Mouse (Mus musculus) mouse trophoblast stem cell (cell line): ENCODE data around the gene Pex3.

Source experiments
- in situ Hi-C, 2 experiments: fragments of 300-500 bp; cut with MseI, MboI; formaldehyde crosslinking; loops; 2 replicates in 1 of 2; 3 replicates in 1 of 2; pipeline ENCODE4 v1.15.1; 2025

Gene Pex3

DNA sequence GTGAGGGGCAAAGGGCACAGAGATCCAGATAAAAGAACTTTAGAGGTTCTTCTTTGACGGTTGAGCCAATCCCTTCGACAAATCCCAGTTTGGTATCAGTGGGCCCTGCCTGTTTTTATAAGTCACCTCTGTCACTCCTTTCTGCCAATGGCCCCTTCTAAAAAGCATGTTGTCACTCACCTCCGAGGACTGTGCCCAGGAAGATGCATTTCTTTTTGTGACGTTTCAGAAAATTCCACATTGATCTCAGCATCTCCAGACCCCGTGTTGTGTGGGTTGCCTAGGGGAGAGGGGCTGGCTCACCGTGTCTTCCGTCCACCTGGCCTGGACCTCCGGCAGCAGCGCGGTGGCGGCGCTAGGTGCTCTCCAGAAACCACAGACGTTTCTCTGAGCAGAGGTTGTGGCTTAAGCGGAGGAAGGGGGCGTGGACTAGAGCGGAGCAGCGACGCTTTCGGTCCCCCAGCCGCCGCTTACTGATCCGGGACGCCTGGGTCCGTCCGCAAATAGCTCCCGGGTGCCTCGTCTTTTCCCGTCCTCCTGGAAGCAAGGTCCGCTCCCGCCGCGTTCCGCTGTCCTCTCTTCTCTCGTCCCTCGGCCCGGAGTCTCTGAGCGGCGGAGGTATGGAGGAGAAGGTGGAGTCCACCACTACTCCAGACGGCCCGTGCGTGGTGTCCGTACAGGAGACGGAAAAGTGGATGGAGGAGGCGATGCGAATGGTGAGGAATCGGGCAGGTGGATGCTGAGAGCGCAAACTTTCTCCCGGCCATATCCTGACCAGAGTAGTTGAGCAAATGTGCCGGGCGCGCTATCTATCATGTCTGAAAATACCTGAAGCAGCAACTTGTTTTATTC, at the start of gene Pex3, which contains the start of gene Adat2:
Gene Pex3, minus strand, starts transcription at position 497 of the 852 bp plus-strand sequence.
Gene Adat2, plus strand, starts transcription at position 249 of the 852 bp plus-strand sequence.
- in situ Hi-C loops, result no loop called here

DNA sequence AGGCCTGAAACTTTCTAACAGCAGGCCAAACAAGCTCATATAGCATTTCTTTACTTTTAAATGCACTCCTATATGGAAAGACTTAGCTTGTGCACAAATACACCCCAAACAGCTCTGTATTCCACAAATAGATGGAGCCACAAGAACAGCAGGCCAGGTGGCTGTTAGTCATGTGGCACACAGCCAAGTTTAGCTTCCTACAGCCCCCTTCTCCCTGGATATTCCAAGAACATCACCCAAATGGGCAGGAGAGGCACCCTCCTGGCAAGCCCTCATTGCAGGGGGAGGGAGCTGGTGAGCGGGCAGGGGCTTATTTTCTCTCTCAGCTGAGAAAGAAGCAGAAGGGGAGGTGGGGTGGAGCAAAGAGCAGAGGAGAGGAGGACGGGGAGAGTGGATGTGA, 48.0 kb upstream of the Pex3 start:
- in situ Hi-C loops, result no loop called here

DNA sequence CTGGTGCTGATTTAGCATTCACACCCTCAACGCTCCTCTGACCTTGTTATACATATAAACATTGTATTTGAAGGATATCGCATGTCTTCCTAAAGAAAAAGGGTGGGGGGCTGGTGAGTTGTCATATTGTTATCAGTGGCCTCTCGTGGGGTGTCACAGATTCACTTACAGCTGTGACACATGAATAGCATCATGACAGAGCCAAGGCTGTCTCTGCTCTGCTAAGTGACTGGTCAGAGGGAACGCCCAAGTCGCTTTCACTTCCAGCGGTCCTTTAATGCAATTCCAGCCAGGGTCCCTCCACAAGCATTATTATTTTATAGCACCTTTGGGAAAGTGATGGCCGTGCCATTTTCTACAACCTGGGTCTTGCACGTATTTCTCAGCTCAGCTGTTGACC, 44.5 kb upstream of the Pex3 start:
- in situ Hi-C loops, result no loop called here

DNA sequence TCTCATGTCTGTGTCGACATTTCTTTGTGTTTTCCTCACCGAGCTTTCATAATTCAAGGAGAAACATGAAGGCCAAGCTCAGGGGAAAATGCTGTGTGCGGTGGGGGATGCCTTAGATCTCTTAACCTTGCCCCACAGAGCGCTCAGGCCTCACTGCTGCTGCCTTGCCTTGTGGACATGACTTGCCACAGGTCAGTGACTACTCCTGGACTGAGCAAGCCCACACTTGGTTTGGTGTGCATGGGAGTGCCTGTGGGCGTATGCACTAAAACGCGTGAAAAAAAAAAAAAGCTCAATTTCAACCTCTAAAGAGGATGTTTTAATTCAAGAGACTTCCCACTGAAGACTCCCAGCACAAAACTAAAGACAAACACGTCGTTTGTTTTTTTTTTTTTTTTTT, 43.9 kb upstream of the Pex3 start:
- in situ Hi-C loops, result no loop called here

DNA sequence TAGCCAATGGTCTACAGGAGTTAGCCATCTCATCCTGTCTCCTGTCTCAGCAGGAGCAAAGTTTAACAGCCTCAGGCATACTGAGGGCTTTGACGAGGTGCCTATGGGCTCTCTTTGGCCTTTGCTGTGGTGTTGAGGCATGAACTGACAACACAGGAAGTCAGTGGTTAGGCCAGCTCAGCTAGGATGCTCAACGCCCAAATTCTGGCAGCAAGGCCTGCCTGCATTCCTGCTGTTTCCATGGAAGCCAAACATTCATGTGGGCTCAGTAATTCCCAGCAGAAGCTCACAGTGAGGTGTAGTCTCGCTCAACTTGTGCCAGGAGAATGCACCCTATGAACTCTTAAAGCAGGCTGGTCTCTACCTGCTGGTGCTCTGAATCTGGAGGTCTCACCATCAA, 43.1 kb upstream of the Pex3 start:
- in situ Hi-C loops, result no loop called here

DNA sequence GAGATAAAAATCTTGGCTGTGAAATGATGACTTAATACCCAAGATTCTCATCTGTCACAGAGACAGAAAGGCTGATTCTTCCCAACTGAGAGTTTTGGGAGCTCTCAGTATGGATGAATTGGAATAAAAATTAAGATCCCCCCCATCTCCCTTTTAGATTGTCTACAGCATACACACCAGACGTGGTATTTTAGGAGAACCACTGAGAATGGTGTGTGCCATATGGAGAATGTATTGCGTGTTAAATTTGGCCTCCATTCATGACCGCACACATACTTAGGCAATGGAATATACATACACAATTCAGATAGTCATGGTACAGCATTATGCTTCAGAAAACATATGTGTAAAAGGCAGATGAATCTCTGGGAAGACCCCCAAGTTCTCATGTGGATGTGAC, 40.6 kb upstream of the Pex3 start:
- in situ Hi-C loops, result no loop called here

DNA sequence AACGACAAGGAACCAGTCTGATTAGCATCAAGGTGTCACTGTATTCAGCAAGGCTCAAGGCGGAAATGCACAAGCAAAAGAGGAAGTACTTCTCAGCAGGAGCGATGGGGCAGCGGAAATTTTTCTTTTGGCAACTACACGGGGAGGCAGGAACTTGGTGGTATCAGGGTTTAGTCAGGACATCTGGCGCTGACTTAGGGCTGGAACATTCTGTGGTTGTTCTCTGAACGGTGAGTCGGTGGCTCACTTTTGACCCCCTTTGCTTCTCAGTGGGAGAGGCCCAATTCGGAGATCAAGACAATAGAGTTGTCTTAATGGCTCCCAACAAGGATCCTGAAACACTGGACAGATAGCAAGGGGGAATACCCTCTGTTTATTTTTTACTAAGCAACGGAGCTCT, 39.3 kb upstream of the Pex3 start:
- in situ Hi-C loops, result no loop called here

DNA sequence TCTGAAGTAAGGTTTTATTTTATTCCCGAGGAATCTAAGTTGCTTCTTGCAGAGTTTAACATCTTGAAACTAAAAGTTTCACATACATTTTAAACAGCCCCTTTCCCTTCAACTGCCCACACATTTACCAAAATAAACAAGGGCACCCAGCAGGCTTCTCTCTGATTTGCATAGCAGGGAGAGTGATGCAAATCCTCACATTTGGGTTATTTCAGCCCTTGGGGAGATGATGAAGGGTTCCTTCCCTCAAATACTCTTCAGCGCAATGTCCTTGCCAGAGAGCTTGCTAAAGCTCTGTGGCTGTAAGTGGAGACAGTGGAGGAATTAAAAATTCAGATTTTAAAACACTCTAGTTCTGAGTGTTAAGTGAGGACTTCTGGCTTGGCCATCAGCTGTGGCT, 35.0 kb upstream of the Pex3 start:
- in situ Hi-C loops, result no loop called here

DNA sequence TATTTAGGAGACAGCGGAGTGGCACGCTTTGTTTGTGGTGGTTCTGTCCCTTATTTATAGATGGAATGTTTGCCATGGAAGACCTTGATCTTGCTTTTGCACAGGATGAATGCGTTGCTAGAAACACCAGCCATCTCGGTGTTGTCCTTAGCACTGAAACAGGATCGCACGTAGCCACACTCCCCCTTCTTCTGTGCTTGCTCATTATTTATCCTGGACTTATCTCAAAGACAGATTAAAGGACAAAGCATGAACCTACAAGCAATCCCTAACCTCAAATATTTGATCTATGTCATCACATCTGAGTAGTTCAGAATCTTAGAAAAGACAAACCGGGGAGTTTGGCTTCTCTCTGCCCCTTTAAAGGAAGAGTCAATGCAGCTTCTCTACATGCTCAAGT, 24.2 kb upstream of the Pex3 start:
- in situ Hi-C loops, result no loop called here

DNA sequence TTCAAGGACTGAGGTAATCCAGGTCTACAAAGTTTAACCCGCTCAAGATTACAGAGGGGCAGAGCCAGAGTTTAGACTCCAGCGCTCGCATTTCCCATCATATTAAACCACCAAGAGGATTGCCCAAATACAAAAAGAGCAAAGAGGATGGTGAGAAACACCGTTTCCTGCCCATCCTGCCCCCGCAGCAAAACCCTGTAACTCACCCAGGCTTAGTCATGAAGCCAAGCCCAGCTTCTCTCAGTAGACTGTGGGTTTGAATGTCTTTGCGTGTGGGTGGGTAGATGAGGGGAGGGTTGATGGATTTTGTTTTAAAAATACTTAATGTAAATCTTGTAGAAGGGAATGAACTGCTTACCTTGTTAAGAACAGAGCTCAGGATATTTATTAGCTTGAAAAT, 19.5 kb upstream of the Pex3 start:
- in situ Hi-C loops, result no loop called here

DNA sequence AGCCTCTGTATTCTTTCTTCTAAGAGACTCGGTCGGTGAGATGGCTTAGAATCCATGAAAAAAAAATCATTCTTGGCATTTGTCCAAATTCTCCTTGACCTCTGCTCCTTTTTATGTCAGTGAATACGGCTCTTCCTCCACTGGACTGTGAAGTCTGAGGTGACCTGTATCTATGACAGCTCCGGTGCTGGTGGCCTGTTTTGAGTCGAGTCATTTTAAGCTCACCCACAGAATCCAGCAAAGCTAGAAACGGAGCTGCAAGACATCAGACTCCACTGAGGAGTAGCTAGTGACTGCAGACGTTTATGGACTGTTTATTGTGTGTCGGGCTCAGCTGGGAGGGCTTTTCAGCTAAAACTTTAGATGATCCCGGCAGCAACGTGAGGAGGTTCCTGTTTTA, 19.1 kb upstream of the Pex3 start:
- in situ Hi-C loops, result no loop called here

DNA sequence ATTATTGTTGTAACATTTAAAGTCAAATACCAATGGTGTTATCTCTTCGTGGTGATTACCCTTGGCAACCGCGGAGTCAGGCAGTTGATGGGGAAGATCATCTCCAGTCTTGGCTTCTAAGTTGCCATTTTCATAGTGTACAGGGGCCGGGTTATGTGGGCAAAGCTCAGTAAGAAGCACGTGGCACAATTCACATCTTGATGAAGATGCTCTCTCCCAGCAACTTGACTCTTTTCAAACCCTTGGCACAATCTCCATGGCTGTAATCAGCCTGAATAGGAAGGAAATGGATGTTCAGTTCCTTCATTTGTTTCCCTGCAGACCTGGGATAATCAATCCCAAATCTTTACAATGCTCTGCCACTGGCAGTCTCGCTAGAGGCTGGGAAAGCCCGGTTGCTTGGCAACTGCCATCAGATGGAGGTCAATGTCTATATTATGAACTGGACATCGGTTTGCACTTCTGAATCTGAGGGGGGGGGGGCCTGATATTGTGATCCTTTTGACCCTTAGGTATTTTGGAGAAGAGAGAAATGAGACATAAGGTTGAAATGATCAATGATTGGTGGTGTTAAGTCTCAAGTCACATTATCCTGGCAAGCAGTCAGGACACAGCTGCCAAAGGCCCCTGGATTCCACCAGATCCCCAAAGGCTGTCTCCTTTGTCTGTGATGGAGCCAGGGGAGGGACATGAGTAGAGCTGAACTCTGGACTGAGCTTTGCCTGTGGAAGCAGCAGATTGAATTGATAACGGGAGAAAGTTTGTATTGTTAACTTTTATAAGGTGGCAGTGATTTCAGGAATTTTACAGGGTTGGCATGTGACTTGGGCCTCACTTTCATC, 18.0 kb upstream of the Pex3 start:
- in situ Hi-C loops, result no loop called here

DNA sequence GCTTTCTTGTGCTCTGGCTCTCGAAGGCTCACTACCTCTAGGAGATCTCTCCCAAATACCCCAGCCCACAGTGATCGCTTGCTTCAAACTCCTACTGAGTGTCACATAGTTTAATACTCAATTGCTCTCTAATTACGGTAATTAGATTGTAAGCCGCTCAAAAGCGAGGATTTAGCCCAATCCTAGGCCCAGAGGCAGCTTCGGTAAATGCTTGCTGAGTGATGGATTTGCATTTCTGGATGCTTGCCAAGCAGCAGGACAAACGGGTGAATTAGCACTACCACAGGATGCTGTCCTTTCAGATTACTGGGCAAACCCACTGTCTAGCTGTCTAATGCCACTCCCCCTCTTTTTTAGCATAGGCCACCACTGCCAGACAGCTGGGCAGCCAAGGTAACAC, 16.9 kb upstream of the Pex3 start:
- in situ Hi-C loops, result loop anchor here in 1 of 2 experiments (10.0 kb wide), 1 partner anchor 625 kb away; no protein-coding TSS in a partner anchor

DNA sequence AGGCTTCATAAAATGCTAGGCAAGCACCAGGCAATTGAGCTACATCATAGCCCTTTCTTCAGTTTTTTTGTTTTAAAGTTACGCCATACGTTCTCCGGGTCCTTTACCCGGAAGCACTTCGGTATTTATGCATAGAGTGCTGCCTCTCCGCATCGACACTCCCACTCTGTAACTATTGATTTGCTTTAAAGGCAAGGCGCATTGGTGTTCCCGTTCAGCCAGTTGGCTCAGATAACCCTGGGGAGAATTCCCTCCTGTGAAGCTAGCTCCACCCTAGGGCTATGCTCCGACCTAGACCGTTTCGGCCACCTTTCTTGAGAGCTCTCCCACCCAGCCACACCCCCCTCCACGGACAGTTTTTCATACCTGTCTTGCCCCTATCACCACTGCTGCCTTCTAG, 13.5 kb upstream of the Pex3 start:
- in situ Hi-C loops, result loop anchor here in 1 of 2 experiments (10.0 kb wide), 1 partner anchor 628 kb away; no protein-coding TSS in a partner anchor

DNA sequence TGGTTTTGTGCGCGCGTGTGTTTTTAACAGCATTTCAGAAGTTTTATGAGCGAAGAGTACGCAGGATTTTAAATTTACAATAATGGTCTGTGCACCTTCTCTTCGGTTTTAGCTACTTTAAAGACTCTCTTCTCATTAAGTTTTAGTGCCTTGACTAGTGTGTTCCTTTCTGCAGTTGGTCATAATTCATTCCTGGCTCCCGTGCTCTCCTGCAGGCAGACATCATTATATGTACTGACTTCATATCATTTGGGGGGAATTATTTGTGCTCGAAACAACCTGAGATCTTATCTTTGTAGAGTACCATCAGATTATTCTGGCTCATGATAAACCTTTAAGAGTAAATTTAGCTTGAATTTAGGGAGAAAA, 12.1 kb upstream of the Pex3 start:
- in situ Hi-C loops, result loop anchor here in 1 of 2 experiments (10.0 kb wide), 1 partner anchor 630 kb away; no protein-coding TSS in a partner anchor

DNA sequence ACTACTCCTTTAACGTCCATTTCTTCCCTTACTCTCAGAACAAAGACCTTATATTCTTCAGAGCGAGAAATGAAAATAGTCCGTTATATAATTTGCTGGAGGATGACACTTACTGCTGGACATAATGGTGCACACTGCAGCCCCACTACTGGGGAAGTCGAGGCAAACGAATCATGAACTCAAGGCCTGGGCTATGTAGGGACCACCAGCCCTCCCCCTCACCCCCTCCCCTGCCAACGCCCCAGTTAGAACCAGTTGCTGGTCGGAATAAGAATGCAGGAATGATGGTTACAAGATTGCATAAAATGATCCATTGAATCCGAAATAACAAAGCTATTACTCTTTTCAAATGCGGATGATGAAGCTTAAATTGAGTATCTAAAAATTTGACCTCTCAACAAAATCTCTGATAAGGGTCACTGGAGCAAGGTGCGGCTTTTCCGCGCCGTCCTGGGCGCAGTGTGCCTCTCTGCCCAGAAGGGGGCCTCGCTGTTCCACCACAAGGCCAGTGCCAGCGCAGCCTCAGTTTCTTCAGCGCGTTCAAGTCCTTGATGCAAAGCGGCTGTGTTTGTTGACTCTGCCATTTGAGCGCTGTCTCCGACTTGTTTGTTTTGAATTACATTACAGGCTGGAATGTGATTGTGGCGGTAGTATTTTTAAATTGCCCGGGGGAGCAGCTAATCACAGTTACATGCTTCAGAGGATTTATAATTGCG, 11.6 kb upstream of the Pex3 start:
- in situ Hi-C loops, result loop anchor here in 1 of 2 experiments (10.0 kb wide), 1 partner anchor 630 kb away; no protein-coding TSS in a partner anchor

DNA sequence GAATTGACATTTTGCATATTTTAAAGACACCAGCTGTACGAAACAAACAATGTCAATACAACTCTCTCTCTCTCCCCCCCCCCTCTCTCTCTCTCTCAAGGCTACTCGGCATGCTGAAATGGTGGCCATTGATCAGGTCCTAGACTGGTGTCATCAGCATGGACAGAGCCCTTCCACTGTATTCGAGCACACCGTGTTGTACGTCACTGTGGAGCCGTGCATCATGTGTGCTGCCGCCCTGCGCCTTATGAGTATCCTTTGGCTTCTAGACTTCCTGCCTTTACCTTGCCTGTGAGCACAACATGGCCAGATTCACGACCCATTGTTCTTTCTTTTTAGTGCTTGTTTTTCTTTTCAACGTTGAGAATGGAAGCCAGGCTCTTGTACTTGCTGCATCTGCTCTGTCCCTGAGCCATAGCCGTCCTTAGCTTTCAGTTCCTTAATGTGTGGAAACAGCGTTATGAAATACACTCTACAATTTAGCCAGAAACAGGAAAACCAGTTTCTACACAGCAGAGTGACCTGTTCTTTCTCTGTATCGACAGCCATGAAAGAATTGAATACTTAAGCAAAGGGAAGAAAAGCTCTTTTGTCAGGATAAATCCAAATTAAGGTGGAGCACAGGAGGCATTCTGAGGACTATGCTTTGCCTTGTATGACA, 7.2 kb upstream of the Pex3 start:
- in situ Hi-C loops, result loop anchor here in 1 of 2 experiments (10.0 kb wide), 1 partner anchor 635 kb away; no protein-coding TSS in a partner anchor

DNA sequence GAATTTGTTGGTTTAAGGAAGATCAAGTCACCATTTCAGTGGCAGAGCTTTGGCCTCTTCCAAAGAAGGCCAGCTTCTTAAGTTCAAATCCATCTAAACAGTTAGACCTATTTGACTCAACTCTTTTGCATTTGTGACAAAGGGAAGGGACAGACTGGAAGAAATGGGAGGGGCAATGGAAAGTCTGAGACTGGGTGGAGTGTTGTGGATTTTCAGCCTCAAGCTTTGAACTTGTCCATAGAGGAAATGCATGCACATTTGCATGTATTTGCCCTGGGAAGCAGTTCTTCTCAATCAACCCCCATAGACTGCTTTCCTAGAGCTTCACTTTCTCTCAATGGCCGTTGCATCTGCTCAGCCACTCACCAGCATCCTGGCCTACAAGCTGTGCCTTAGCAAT, 1.4 kb upstream of the Pex3 start:
- in situ Hi-C loops, result no loop called here

DNA sequence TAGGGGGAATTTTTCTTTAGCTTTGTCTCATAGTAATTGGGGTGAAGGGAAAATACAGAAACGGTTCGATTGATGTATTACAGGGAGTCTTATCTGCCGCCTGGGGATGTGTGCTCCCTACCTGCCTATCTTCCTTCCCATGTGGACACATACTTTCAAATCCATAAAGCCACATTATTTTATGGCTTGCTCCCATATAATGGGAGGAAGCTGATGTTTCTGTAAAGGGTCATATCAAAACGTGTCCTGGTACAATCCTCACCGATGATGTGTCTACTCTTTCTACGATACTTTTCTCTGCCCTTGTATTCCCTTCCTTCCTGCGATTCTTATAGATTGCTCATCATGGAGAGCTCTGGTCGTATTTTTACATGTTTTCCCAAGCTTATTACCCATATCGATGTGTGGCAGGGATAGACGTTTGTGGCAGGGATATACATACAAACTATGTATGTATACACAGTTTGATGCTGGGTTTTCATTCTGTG, 600 bp upstream of the Pex3 start:
- in situ Hi-C loops, result no loop called here

DNA sequence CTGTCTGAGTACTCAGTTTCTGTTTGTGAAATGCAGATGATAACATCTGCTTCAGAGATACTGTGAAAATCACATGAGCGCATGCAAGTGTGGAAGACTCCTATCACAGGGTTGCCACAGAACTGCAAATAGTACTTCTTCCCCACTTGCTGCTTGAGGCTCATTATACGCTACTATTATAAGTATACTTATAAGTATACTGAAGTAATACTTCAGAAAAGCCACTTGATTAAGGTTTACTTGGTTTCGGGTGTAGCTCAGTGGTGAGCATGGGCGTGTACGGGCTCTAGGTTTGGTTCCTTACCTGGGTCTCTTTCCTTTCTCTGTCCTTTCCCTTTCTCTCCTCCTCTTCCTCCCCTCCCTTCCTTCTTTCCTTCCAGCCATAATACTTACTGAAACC, 11.2 kb downstream of the Pex3 start:
- in situ Hi-C loops, result no loop called here

DNA sequence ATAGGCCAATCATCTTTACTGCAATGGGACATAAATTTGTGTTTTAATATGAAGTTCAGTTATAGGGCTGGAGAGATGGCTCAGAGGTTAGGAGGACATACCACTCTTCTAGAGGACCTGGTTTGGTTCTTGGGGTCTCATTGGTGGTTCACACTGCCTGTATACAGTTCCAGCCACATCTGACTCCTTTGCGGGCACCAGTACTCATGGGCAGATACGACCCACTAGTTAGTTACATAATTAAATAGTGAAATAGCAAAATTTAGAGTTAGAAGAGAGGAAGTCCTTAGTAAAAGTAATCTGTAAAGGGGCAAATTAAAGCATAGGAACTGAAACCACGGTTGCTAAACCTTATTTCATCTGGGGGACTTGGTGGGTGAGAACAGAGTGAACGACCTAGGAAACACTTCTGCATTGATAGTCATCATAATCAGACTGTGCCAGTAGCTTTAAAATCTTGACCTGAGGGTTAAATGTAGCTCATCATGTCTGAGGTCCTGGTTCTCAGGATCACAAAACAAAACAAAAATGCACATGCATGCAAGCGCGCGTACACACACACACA, 13.1 kb downstream of the Pex3 start:
- in situ Hi-C loops, result no loop called here
